Mouse (Mus musculus) right cerebral cortex, adult 2 months (tissue): ENCODE results near the gene Hadha.

Source experiments
- DNase-seq, 2 experiments: peaks; one replicate each; pipeline ENCODE4 v3.0.0; 2021 to 2022; ENCODE audit warnings: low spot score in 2 of 2

Gene Hadha

DNA sequence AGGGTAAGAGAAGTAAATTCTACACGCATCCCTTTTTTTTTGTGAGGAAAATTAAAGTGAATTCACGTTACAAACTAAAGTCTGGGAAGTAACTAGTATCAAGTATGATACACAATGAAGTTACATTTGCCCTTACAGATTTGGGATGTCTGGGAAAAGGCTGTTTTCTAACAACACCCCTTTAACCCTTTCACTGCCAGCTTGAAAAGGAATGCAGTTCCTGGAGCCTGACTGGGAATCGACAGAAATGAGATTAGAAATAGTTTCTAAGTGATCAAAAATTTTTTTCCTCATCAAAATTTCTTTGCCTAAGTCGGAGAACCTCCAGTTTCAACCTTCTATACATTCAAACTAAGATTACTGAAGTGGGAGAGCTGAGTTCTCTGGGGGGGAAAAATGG lies 949 bp downstream of the Hadha start:
- no peak for DNase-seq

DNA sequence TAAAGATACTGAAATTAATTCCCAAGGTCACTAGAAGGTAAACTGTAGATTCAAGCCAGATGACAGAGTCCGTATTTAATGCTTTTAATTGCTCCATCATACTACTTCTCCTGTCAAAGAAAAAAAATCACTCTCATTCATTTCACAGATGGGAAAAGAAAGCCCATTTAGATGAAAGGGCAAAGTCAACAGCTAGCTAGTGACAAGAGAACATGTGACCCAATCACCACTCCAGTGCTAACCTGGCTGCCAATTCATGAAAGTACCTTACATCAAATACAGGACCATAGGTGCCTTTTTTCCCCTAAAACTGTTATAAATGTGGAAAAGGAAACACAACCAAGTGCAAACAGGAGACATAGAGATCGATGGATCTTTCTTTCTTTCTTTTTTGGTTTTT lies 1.7 kb downstream of the Hadha start:
- no peak for DNase-seq

DNA sequence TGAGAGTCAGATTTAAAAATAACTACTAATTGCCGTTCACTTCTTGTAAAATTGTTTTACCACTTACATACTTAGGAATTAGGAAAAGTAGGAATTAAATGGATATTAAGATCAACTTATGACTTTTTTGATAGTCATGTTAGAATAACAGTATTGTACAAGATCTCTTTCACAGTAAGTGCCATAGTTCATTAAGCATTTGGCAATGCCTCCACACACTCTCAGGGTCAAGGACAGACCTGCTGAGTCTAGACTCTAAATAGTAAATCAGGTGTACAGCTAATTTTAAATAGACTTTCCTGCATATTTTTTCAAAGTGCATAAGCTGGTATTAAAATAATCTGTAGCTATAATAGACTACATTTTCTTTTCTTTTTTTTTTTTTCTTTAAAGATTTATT lies 2.5 kb downstream of the Hadha start:
- DNase-seq = no peak

DNA sequence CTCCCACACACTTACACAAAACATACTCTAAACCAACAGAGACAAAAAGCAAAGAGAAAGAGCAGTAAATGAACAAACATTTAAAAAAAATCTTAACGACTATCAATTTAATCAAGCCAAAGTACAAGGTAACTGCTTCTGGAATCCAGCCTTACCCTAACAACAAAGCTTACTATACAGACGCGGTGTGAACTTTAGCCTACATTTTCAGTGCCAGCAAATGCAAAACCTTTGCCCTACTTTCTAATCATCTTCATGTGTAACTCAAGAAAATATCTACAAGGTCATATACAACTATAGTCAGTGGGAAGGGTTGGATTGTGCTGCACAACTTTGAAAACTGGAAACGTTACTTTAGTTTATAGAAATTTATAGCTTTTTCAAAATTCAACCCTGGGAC lies 3.0 kb downstream of the Hadha start:
- no peak for DNase-seq

DNA sequence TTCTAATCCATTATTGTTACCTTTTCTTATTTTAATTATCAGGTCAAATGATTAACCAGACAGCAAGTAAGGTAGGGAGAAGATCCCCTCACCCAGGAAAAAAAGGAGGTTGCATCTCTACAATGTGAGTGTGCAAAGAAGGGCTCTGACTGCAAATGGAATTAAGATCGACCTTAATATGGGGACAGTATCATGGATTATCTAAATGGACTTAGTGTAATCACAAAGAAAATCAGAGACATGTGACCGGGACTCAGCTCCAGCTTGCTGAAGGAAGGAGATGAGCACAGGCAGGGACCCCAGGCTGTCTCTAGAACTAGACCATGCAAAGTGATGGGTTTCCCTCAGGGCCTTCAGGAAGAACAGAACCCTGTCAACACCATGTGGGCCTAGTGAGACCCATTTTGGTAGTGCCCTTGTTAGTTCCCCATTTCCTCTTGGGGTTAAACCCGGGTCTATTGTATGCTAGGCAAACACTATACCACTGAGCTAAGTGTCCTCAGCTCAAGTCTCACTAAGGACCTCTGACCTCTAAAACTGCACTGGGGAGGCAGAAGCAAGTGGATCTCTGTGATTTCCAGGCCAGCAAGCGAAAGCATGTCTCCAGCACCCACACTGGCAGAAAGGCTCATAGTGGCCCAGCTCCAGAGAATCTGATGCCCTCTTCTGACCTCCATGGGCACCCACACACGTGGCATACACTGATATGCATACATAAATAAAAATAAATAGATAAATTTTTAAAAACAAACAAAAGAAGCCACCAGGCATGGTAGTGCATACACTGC lies 6.6 kb downstream of the Hadha start:
- no peak for DNase-seq

DNA sequence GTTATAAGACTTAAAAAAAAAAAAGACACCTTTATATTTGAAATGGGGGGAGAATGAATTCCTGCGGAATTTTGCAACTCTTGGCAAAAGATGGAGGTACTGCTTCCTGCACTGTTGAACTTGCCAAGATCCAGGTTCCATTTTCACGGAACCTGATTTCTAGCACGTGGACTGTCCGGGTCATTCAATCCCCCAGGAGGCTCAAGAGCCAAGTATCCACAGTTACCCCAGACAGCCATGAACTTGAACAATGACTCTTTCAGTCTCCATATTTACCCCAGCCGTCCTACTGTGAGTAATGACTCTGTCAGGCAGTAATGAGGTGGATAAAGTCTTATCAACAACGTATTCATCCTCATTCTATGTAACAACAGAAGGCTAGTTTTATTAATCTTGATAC lies 8.4 kb downstream of the Hadha start:
- DNase-seq = no peak

DNA sequence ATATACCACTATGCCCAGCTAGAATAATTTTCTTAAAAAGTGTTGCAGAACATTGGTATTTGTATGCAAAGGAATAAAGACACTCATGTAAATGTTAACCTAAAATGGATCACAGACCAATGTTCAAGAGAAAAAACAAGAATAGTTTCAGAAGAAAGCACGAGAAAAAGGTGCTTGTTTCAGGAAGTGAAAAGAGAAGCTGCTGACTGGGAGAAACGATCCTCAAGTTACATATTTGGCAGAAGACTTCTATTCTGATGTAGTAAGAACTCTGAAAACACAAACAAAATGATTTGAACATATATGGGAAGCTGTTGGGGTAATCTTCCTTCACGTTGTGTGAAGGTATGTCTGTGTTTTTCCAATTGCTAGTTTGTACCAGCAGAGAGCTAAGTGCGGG lies 16.8 kb downstream of the Hadha start:
- DNase-seq = no peak

DNA sequence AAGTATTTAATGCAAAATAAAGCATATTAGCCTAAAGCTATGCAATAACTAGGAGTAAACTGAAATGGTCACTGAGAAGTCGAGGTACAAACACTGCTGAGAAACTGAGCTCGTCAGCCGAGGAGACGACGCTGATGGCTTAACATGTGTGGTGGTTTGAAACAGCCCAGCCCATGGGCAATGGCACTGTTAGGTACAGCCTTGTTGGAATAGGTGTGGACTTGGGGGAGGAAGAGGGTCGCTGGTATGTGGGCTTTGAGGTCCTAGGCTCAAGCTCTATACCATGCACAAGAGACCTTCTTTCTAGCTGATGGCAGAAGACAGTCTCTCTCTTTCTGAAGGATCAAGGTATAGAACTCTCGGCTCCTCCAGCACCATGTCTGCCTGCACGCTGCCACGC lies 17.7 kb downstream of the Hadha start:
- DNase-seq = no peak

DNA sequence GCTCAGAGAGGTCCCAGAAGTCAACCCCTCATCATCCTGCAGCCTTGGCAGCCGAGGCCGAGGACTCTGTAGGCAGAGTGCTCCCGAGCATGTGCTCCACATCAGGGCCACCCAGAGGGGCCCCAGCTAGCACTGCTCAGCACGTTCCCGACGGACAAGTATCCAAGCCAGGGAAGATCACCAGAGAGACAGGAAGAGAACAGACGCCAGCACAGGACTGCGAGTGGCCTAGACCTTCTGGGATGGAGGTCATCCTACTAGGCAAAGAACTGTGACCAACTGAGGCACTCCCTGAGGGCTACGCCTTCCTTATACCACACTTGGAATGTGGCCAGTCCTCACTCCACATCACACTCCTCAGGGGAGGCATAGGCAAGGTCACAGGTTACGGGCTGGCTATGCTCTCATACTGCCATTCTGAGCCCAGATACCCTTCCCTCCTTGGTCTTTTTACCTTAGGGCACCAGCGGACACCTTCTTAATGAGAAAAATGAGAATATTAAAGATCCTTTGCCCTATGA lies 19.2 kb downstream of the Hadha start:
- DNase-seq = no peak

DNA sequence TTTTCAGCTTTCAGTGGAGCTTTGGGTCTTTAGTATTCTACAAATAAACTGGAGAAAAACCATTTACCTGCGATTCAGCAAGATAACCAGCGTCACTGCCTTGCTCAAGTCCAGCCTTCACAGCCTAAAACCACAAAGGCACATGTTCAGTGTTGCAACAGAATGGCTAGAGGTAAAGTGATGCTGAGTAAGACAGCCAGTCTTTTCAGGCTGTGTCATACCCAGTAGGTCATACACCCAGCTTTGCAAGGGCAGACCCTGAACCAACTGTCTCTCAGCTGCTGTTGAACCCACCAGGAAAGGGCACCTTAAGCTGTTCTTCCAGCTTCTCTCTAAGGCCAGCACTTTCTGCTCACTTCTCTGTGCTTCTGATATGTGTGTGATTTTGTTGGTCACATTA lies 22.8 kb downstream of the Hadha start:
- DNase-seq = no peak

DNA sequence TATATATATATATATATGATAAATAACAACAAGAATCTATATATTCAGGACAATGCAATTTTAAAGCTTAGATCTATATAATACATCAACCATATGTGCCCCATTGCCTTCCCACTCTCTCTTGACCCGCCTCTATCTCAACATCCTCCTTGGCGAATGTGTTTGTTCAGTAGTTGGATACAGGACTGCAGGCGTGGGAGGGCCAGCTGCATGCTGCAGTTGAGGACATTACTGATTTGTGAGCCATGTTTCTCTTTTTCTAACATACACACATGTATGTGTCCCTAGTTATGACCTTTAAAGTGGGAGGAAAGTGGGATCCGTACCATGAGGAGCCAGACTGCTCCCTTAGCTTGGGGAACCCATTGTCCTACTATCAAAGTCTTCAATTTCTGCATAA lies 23.7 kb downstream of the Hadha start:
- no peak for DNase-seq

DNA sequence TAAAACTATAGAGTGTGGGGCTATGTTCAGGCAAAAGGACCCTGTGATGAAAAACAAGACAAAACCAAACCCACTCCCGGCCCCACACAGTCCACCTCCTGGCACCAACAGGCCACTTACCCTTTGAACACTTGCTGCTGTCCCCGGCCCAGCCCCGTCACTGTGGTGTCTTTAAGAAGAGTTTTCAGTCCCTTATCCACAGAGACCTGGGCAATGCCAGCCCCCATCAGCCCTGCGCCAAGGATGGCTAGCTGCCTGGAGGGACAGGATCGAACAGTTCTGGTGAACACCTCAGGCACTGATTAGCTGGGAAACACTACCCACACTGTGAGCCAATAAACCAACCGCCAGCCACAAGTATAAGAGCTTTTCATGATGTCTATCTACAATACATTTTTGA lies 26.3 kb downstream of the Hadha start:
- no peak for DNase-seq

DNA sequence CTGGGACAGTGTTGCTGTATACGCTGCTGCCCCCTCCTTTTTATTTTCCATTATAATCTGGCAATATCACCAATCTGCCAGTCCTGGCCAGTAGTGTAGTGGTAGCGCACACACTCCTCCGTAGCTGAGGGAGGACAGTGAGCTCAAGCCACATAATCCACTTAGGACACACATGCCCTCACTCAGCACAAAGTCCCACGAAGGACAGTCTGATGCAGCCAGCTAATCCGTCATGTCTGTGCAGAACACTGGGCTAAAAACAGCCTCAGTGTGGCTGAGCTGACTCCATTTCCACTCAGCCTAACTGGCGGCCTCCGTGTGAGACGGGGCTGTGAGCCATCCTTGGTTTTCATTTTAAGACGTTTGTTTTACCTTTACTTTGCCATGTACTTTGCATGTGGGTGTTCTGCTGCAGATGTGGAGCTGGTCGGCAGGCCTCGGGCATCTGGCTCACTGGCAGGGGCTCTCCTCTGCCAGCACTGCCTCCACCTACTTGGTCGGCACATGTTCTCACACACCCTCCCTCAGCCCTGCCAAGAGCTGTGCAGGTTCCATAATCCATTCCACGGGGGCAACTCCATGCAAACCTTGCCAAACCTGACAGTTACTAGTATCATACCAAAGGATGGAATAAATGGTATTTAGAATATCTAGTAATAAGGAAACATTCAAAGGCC lies 26.9 kb downstream of the Hadha start:
- no peak for DNase-seq

DNA sequence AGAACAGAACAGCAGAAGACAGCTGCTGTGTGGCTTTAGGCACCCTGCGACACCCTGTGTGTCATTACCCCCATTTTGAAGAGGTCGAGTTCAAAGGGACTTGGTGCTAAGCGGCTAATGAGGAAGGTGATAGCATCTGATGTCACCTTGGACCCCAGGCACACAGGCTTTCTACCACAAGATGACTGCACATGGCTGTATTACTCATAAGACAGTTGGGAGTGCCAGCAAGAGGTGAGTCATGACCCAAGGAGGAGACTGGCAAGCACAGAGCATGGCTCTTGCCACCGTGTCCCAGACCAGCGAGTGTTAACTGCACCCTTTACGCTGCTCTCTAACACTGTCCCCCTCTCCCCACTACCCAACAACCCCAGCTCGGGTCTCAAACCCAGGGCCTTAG lies 28.2 kb downstream of the Hadha start:
- no peak for DNase-seq

DNA sequence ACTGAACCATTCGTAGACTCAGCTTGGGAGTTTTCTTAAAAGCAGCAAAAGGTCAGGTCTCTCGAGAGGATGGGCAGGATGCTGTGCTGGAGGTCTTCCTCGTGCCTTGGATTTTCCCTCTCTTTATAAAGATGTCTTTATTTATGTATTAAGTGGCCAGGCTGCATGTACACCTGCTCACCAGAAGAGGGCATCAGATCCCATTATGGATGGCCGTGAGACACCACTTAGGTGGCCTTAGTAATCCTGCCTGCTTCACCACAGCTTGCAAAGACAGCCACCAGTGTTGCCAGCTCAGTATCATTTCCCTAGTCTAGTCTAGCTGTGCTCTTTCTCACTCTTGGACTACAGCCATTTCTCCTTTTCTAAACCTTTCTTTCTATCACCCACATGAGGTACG lies 29.4 kb downstream of the Hadha start:
- peak in 1 of 2 experiments; percentile 27 for DNase-seq

DNA sequence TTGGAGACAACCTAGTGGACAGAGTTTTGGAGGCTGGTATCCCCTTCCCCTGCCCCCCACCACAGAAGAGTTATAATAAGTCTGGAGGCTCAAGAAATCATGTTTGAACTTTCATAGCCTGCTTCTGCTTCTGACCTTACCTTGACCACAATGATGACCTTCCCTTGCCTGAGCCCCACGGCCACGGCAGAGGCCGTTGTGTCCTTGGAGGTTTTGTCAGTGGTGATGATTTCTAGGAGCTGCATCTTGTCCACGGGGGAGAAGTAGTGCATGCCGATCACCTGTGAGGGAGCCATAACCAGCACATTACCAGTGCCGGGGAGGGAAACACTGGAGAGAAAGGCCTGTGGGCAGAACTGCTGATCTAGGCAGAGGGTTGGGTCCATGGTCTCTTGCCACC lies 32.5 kb downstream of the Hadha start:
- no peak for DNase-seq

DNA sequence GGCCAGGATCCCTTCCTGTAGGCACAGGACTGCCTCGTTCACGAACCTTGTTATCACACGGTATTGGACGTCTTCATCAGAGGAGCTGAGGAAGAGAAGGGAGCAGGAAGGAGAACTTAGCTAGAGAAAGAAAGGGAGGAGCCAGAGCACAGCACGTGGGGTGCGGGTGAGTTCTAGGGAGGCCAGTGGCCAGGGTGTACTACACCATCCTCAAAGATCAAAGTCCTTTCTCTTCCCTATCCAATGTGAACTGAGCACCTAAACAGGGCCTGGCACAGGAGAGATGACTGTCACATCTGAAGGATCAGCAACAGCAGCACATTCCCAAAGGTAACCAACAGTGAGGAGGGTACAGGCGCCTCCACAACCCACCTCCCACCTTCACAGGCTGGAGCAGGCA lies 34.9 kb downstream of the Hadha start:
- no peak for DNase-seq

DNA sequence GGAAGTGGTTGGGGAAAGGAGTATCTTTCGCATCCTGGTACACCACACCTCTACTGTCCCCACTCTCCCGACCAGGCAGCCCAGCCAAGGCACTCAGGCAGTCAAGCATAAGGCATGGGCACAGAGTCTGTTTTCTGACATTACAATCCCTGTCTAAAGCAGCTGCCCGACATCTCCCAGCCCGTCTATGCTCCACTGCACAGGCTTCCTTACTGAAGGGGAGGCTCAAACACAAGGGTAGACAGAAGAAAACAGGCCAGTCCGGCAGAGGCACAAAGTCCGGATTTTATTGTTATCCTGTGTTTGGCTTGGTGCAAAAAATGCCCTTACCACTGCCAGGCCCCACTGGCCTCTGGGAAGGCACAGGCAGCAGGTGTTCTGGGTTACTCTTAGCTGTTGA lies 35.8 kb downstream of the Hadha start:
- DNase-seq = no peak

DNA sequence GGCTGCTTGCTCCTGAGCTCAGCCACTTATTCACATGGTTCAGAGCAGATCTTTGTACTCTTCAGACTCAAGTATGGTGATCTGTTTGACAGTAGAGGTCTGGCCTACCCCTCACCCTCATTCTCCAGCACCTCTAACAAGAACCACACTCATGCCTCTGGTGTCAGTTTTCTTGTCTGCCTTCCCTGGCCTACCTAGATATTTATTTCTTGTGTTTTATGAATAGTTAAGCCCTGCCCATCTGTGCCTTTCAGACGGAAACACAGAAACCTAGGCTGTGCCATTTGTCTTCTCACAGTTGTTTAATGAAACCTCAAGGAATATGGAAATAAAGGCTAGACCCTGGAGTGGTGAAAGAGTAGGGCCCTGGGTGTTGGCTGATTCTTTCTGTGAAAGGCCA lies 36.9 kb downstream of the Hadha start:
- DNase-seq = no peak

DNA sequence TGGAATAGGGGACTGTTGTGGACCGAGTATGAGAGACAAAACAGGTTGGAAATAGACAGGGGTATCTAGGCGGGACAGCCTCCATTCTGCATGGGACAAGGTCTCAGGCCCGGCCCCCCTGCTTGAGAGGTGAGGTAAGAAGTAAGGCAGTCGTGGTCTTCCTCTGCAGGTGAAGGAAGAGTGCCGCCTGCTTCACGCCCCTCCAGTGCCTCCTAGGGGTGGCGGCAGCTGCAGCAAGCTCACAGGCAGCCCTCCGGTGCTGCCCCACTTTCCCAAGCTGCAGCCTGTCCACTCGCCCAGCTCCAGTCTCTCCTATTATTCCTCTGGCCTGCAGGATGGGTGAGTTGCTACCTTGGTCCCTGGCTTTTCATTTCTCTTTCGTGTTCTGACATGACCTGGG lies 39.2 kb downstream of the Hadha start:
- DNase-seq = no peak

DNA sequence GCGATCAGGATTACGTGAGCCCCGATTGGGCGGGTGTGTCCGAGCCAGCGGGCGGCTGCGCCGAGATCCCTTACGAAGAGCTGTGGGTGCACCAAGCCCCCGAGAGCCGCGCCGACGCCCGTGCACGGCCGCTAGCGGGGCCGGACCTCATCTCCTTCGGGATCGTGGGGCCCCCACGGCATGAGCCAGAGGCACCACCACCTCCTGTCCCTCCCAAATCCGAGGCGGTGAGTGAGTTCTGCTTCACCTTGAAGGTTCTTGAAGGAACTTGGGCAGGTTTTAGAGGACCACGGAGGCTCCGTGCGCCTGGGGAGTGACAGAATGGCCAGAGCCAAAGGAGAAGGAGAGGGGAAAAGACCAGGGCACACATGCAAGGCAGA lies 40.2 kb downstream of the Hadha start:
- DNase-seq = no peak

DNA sequence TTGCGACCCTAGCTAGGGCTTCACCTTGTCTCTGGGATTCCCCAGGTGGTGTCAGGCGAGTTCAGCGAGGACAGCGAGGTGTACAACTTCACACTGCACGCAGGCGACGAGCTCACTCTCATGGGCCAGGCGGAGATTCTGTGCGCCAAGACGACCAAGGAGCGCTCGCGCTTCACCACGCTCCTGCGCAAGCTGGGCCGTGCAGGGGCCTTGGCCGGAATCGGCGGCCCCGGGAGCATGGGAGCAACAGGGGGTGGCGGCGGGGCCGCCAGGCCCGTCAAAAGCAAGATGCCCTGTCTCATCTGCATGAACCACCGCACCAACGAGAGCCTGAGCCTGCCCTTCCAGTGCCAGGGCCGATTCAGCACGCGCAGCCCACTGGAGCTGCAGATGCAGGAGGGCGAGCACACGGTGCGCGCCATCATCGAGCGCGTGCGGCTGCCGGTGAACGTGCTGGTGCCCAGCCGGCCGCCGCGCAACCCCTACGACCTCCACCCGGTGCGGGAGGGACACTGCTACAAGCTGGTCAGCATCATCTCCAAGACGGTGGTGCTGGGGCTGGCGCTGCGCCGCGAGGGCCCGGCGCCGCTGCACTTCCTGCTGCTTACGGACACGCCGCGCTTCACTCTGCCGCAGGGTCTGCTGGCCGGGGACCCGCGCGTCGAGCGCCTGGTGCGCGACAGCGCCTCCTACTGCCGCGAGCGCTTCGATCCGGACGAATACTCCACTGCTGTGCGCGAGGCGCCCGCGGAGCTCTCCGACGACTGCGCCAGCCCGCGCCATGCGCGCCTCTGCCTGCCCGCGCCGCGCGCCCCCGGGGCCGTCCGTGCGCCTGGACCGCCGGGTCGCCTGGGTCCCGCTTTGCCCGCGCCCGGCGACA lies 40.8 kb downstream of the Hadha start:
- peak; percentile 49 to 62 for DNase-seq
